Mouse (Mus musculus): ENCODE measurements at regions not wholly inside any gene's neighbourhood (a gene's known extent, or its start where the extent isn't known, plus 50 kb on each side); places are given as distances from the start of the nearest gene placed in this dataset.
"Not testable (repeated sequence)": the region's sequence is repeated elsewhere in the genome, so short reads cannot be mapped to it uniquely, and the experiment has no call there.

- DNase-seq (ENCODE audit: low spot score in 2 of 2), result no peak
Observed at GRCm38 (mm10) chr10:72298824-72299551, 355.7 kb upstream of the Zwint start.

GRCm38 (mm10) chr10:72309045-72309444 lies 345.6 kb upstream of the Zwint start:
- DNase-seq (ENCODE audit: low spot score in 2 of 2), result not testable (repeated sequence)

GRCm38 (mm10) chr10:72318308-72318707 lies 336.3 kb upstream of the Zwint start:
- DNase-seq (ENCODE audit: low spot score in 2 of 2), result no peak

GRCm38 (mm10) chr10:72320307-72320706 lies 334.3 kb upstream of the Zwint start:
- DNase-seq (ENCODE audit: low spot score in 2 of 2), result no peak

- DNase-seq (ENCODE audit: low spot score in 2 of 2), result no peak
Observed at GRCm38 (mm10) chr10:72326624-72327023, 328.0 kb upstream of the Zwint start.

- DNase-seq (ENCODE audit: low spot score in 2 of 2), result no peak
Observed at GRCm38 (mm10) chr10:72347253-72347652, 307.4 kb upstream of the Zwint start.

GRCm38 (mm10) chr10:72347949-72348663 lies 306.5 kb upstream of the Zwint start:
- no peak for DNase-seq (ENCODE audit: low spot score in 2 of 2)

GRCm38 (mm10) chr10:72352810-72353209 lies 301.8 kb upstream of the Zwint start:
- no peak for DNase-seq (ENCODE audit: low spot score in 2 of 2)

GRCm38 (mm10) chr10:72353515-72353914 lies 301.1 kb upstream of the Zwint start:
- DNase-seq (ENCODE audit: low spot score in 2 of 2), result no peak

- no peak for DNase-seq (ENCODE audit: low spot score in 2 of 2)
Observed at GRCm38 (mm10) chr10:72383351-72383750, 271.3 kb upstream of the Zwint start.

- peak in 1 of 2 experiments; percentile 7 for DNase-seq (ENCODE audit: low spot score in 2 of 2)
Observed at GRCm38 (mm10) chr10:72384826-72385225, 269.8 kb upstream of the Zwint start.

GRCm38 (mm10) chr10:72391397-72391796 lies 263.2 kb upstream of the Zwint start:
- no peak for DNase-seq (ENCODE audit: low spot score in 2 of 2)

- no peak for DNase-seq (ENCODE audit: low spot score in 2 of 2)
Observed at GRCm38 (mm10) chr10:72393279-72394041, 261.2 kb upstream of the Zwint start.

- no peak for DNase-seq (ENCODE audit: low spot score in 2 of 2)
Observed at GRCm38 (mm10) chr10:72394367-72394766, 260.3 kb upstream of the Zwint start.

GRCm38 (mm10) chr10:72403290-72403689 lies 251.4 kb upstream of the Zwint start:
- DNase-seq (ENCODE audit: low spot score in 2 of 2), result no peak

GRCm38 (mm10) chr10:72410305-72410704 lies 244.3 kb upstream of the Zwint start:
- peak in 1 of 2 experiments; percentile 12 for DNase-seq (ENCODE audit: low spot score in 2 of 2)

GRCm38 (mm10) chr10:72411670-72412069 lies 243.0 kb upstream of the Zwint start:
- DNase-seq (ENCODE audit: low spot score in 2 of 2), result peak; percentile 6 to 30

- DNase-seq (ENCODE audit: low spot score in 2 of 2), result no peak
Observed at GRCm38 (mm10) chr10:72454629-72455028, 200.0 kb upstream of the Zwint start.

GRCm38 (mm10) chr10:72484315-72484714 lies 170.3 kb upstream of the Zwint start:
- DNase-seq (ENCODE audit: low spot score in 2 of 2), result peak; percentile 12 to 69

GRCm38 (mm10) chr10:72532431-72532830 lies 122.2 kb upstream of the Zwint start:
- no peak for DNase-seq (ENCODE audit: low spot score in 2 of 2)

GRCm38 (mm10) chr10:72533427-72533826 lies 121.2 kb upstream of the Zwint start:
- no peak for DNase-seq (ENCODE audit: low spot score in 2 of 2)

- no peak for DNase-seq (ENCODE audit: low spot score in 2 of 2)
Observed at GRCm38 (mm10) chr10:72533859-72534258, 120.8 kb upstream of the Zwint start.

All from frontal cortex, postnatal 36 days (tissue).